Mouse (Mus musculus) hindbrain, embryonic 13.5 days (tissue): ENCODE measurements around the gene Col12a1. TPM values are rescaled to one million over a fixed set of nuclear protein-coding genes. Genes with fewer than 3 reads are reported as not detected.

Experiments
- ATAC-seq: fragments of 200-750 bp; cut with Nextera tagmentation; 2 replicates; pipeline ENCODE4 v1.8.0; 2017; ENCODE audit warnings: moderate TSS enrichment; ENCODE audit not compliant: low FRiP score
- H3K27ac ChIP-seq: fragments of 300-500 bp; sonication (generic); 2 replicates; pipeline ENCODE4 v1.5.1; 2015; ENCODE audit warnings: inconsistent platforms, mild to moderate bottlenecking, moderate library complexity
- H3K27me3 ChIP-seq: fragments of 300-500 bp; sonication (generic); 2 replicates; pipeline ENCODE4 v1.6.1; 2015; ENCODE audit warnings: mild to moderate bottlenecking, inconsistent platforms
- H3K36me3 ChIP-seq: fragments of 300-500 bp; sonication (generic); 2 replicates; pipeline ENCODE4 v1.6.1; 2015; ENCODE audit warnings: mild to moderate bottlenecking, inconsistent platforms
- H3K4me1 ChIP-seq: fragments of 300-500 bp; sonication (generic); replicated peaks from 2 replicates; pipeline ENCODE4 v1.6.1; 2015; ENCODE audit warnings: inconsistent platforms
- H3K4me2 ChIP-seq: fragments of 300-500 bp; sonication (generic); 2 replicates; pipeline ENCODE4 v1.6.1; 2015; ENCODE audit warnings: inconsistent platforms, mild to moderate bottlenecking, moderate library complexity
- H3K4me3 ChIP-seq: fragments of 300-500 bp; sonication (generic); 2 replicates; pipeline ENCODE4 v1.5.1; 2015; ENCODE audit warnings: mild to moderate bottlenecking, inconsistent platforms
- H3K9ac ChIP-seq: fragments of 300-500 bp; sonication (generic); 2 replicates; pipeline ENCODE4 v1.6.1; 2015; ENCODE audit warnings: mild to moderate bottlenecking, inconsistent platforms
- H3K9me3 ChIP-seq: fragments of 300-500 bp; sonication (generic); 2 replicates; pipeline ENCODE4 v1.6.1; 2016; ENCODE audit warnings: inconsistent platforms
- whole genome bisulfite sequencing: fragments of 180-500 bp; shearing (Covaris S2); methylation state at CpG from one replicate; pipeline ENCODE4 v1.1.7; 2015; 5-methylcytosine and 5-hydroxymethylcytosine counted together
- polyA plus RNA-seq: library from polyadenylated mRNA; unstranded; fragments of >200 nt; fragmentation: Nextera tagmentation; extraction: Ambion mirVana; gene quantifications from 2 replicates; pipeline ENCODE4 v1.2.1, GENCODE M21; 2015

Col12a1 gene
- polyA plus RNA-seq: 6.8 and 12.6 TPM in 2 replicates

GRCm38 (mm10) chr9:79718481-79719370 lies at the start of gene Col12a1:
Col12a1 (minus strand) TSS chr9:79718831.
- H3K27me3 ChIP-seq: peaks cover 46% of the 10 kb centered on the region
- H3K4me1 ChIP-seq: peaks cover 46% of the 10 kb centered on the region
- 1% methylated on average over 64 of the region's 64 CpGs for WGBS
- H3K4me3 ChIP-seq: peak within 1 kb of the TSS; percentile 55
- no peak within 1 kb of the TSS for H3K27ac ChIP-seq
- no peaks in the 10 kb centered on the region for H3K9me3 ChIP-seq
- peak within 1 kb of the TSS; percentile 98 for H3K4me2 ChIP-seq
- peak within 1 kb of the TSS; percentile 72 for H3K9ac ChIP-seq
- no peaks in the 10 kb centered on the region for H3K36me3 ChIP-seq
- ATAC-seq: peak; percentile 65

GRCm38 (mm10) chr9:79766991-79767545 lies 48.4 kb upstream of the Col12a1 start:
- 95% methylated on average over 5 of the region's 5 CpGs for WGBS
- no peak for ATAC-seq

GRCm38 (mm10) chr9:79765329-79765728 lies 46.7 kb upstream of the Col12a1 start:
- Histone ChIP-seq H3K36me3 (peaks cover 1% of the 10 kb centered on the region; the same call in 1 of the 2 replicates), H3K4me1 (peaks cover 2% of the 10 kb centered on the region; the same call in 1 of the 2 replicates), H3K4me2 (no peak overlapping the region), H3K27ac (no peak overlapping the region), H3K4me3 (no peak overlapping the region), H3K9me3 (no peaks in the 10 kb centered on the region), H3K9ac (no peak overlapping the region), H3K27me3 (no peaks in the 10 kb centered on the region)
- WGBS: 89% methylated on average over 4 of the region's 4 CpGs
- ATAC-seq: no peak

More at GRCm38 (mm10) chr9:79766991-79767545, 48.4 kb upstream of the Col12a1 start:
- H3K4me1 ChIP-seq: no peaks in the 10 kb centered on the region
- H3K36me3 ChIP-seq: peaks cover 7% of the 10 kb centered on the region; the same call in 1 of the 2 replicates
- H3K4me3 ChIP-seq: no peak overlapping the region
- H3K27me3 ChIP-seq: no peaks in the 10 kb centered on the region
- no peaks in the 10 kb centered on the region for H3K9me3 ChIP-seq
- H3K9ac ChIP-seq: no peak overlapping the region
- H3K4me2 ChIP-seq: no peak overlapping the region
- H3K27ac ChIP-seq: no peak overlapping the region

- WGBS: 85% methylated on average over 6 of the region's 6 CpGs
- no peak overlapping the region for H3K27ac ChIP-seq
These were observed 43.9 kb upstream of the Col12a1 start for GRCm38 (mm10) chr9:79762519-79762918.

GRCm38 (mm10) chr9:79760076-79760475 lies 41.4 kb upstream of the Col12a1 start:
- peaks cover 9% of the 10 kb centered on the region for H3K36me3 ChIP-seq
- peak; percentile 57; the same call in 1 of the 2 replicates for ATAC-seq
- peak overlapping the region; percentile 86 for H3K4me3 ChIP-seq

More at GRCm38 (mm10) chr9:79762519-79762918, 43.9 kb upstream of the Col12a1 start:
- Histone ChIP-seq H3K4me3 (no peak overlapping the region), H3K27me3 (no peaks in the 10 kb centered on the region), H3K4me1 (peaks cover 18% of the 10 kb centered on the region), H3K9ac (no peak overlapping the region), H3K9me3 (no peaks in the 10 kb centered on the region), H3K36me3 (no peaks in the 10 kb centered on the region), H3K4me2 (no peak overlapping the region)
- no peak for ATAC-seq

GRCm38 (mm10) chr9:79759385-79760005 lies 40.9 kb upstream of the Col12a1 start, which contains the start of gene Cox7a2:
Cox7a2 (minus strand) TSS chr9:79759878.
- peaks cover 22% of the 10 kb centered on the region for H3K4me1 ChIP-seq
- H3K4me3 ChIP-seq: peak within 1 kb of the TSS; percentile 86
- peak within 1 kb of the TSS; percentile 90 for H3K9ac ChIP-seq
- H3K4me2 ChIP-seq: peak within 1 kb of the TSS; percentile 69
- WGBS: under 1% methylated on average over 49 of the region's 49 CpGs
- peaks cover 12% of the 10 kb centered on the region for H3K36me3 ChIP-seq
- H3K27ac ChIP-seq: peak within 1 kb of the TSS; percentile 83
- peak; percentile 99 for ATAC-seq
- H3K27me3 ChIP-seq: no peaks in the 10 kb centered on the region
- no peaks in the 10 kb centered on the region for H3K9me3 ChIP-seq

More at GRCm38 (mm10) chr9:79760076-79760475, 41.4 kb upstream of the Col12a1 start:
- Histone ChIP-seq H3K27ac (peak overlapping the region; percentile 83), H3K4me2 (peak overlapping the region; percentile 69), H3K9me3 (no peaks in the 10 kb centered on the region), H3K27me3 (no peaks in the 10 kb centered on the region), H3K4me1 (peaks cover 22% of the 10 kb centered on the region), H3K9ac (peak overlapping the region; percentile 90)
- 8% methylated on average over 14 of the region's 14 CpGs for WGBS

GRCm38 (mm10) chr9:79755311-79755710 lies 36.7 kb upstream of the Col12a1 start:
- H3K4me1 ChIP-seq: peaks cover 20% of the 10 kb centered on the region
- H3K4me3 ChIP-seq: no peak overlapping the region
- H3K9ac ChIP-seq: no peak overlapping the region
- H3K9me3 ChIP-seq: no peaks in the 10 kb centered on the region
- peaks cover 32% of the 10 kb centered on the region for H3K36me3 ChIP-seq
- ATAC-seq: no peak
- no peaks in the 10 kb centered on the region for H3K27me3 ChIP-seq
- 94% methylated on average over 4 of the region's 4 CpGs for WGBS
- no peak overlapping the region for H3K27ac ChIP-seq
- H3K4me2 ChIP-seq: no peak overlapping the region

- Histone ChIP-seq H3K27ac (no peak overlapping the region), H3K36me3 (peaks cover 38% of the 10 kb centered on the region), H3K27me3 (no peaks in the 10 kb centered on the region), H3K9me3 (no peaks in the 10 kb centered on the region), H3K4me2 (no peak overlapping the region), H3K4me1 (no peaks in the 10 kb centered on the region), H3K9ac (no peak overlapping the region), H3K4me3 (no peak overlapping the region)
- 89% methylated on average over 8 of the region's 8 CpGs for WGBS
- no peak for ATAC-seq
These were observed 33.2 kb upstream of the Col12a1 start for GRCm38 (mm10) chr9:79751846-79752245.

- Histone ChIP-seq H3K9ac (no peak overlapping the region), H3K36me3 (peaks cover 34% of the 10 kb centered on the region), H3K4me3 (no peak overlapping the region), H3K4me2 (no peak overlapping the region), H3K27ac (no peak overlapping the region), H3K4me1 (no peaks in the 10 kb centered on the region), H3K9me3 (no peaks in the 10 kb centered on the region), H3K27me3 (no peaks in the 10 kb centered on the region)
- no peak for ATAC-seq
- WGBS: 91% methylated on average over 7 of the region's 7 CpGs
These were observed 32.1 kb upstream of the Col12a1 start for GRCm38 (mm10) chr9:79750709-79751108.

- no peaks in the 10 kb centered on the region for H3K9me3 ChIP-seq
- 0 out of 2 replicates have a peak, but pooled peaks cover 6% of the 10 kb centered on the region for H3K36me3 ChIP-seq
- no peak overlapping the region for H3K4me3 ChIP-seq
- no peak for ATAC-seq
- no peaks in the 10 kb centered on the region for H3K4me1 ChIP-seq
- WGBS: 52% methylated on average over 4 of the region's 4 CpGs
- no peak overlapping the region for H3K27ac ChIP-seq
- H3K27me3 ChIP-seq: no peaks in the 10 kb centered on the region
- no peak overlapping the region for H3K9ac ChIP-seq
- H3K4me2 ChIP-seq: no peak overlapping the region
These were observed 26.4 kb upstream of the Col12a1 start for GRCm38 (mm10) chr9:79745036-79745435.

GRCm38 (mm10) chr9:79735608-79736007 lies 17.0 kb upstream of the Col12a1 start:
- Histone ChIP-seq H3K9ac (no peak overlapping the region), H3K9me3 (no peaks in the 10 kb centered on the region), H3K36me3 (no peaks in the 10 kb centered on the region), H3K4me2 (no peak overlapping the region), H3K4me3 (no peak overlapping the region), H3K27me3 (no peaks in the 10 kb centered on the region), H3K4me1 (no peaks in the 10 kb centered on the region), H3K27ac (no peak overlapping the region)
- 90% methylated on average over 6 of the region's 6 CpGs for WGBS
- ATAC-seq: no peak

- Histone ChIP-seq H3K27ac (no peak overlapping the region), H3K36me3 (no peaks in the 10 kb centered on the region), H3K4me2 (no peak overlapping the region), H3K27me3 (no peaks in the 10 kb centered on the region), H3K9me3 (no peaks in the 10 kb centered on the region), H3K4me3 (no peak overlapping the region), H3K9ac (no peak overlapping the region), H3K4me1 (no peaks in the 10 kb centered on the region)
- no peak for ATAC-seq
- WGBS: 85% methylated on average over 5 of the region's 5 CpGs
These were observed 11.7 kb upstream of the Col12a1 start for GRCm38 (mm10) chr9:79730301-79730700.
